Mouse (Mus musculus): Measurements from ENCODE around the gene Katnal1. TPM values are rescaled to one million over a fixed set of nuclear protein-coding genes. Genes with fewer than 3 reads are reported as not detected.

The Katnal1 gene
- total and polyA plus RNA-seq, 2 experiments from 2014 or later, result 8.4 to 21.1 TPM

DNA sequence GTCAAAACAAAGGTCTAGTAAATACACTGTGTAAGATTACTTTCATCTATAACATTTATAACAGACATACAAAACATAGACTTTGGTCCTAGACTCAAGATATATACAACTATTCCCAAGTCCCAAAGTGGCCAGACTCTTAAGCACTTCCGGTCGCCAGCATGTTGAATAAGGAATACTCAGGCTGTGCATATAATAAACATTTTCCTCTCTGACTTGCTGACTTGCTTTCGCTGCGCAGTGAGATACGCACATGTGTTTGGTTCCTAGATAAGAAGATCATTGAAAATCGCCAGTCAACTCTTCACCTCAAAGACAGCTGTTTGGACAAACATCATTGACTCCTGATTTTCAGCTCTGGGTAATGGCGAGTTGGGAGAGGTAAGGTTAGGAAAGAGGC lies 61.9 kb downstream of the Katnal1 start:
- peaks cover 5% of the 10 kb centered on the region; the same call in 1 of the 2 replicates for H3K36me3 ChIP-seq (replicated peaks; ENCODE audit: control insufficient read depth, insufficient read depth, low read length)
- no peak overlapping the region for H3K4me3 ChIP-seq (ENCODE audit: low read depth, low read length)
- no peaks in the 10 kb centered on the region for H3K27me3 ChIP-seq (ENCODE audit: control insufficient read depth, insufficient read depth, low read length)
- WGBS, result 68% methylated on average over 7 of the region's 7 CpGs
- no peaks in the 10 kb centered on the region for H3K9me3 ChIP-seq (replicated peaks; ENCODE audit: control insufficient read depth, low read length)
- H3K4me2 ChIP-seq (ENCODE audit: low read depth, low read length), result no peak overlapping the region
- ATAC-seq (ENCODE audit: insufficient read depth, low read depth) (no peak), DNase-seq (ENCODE audit: low spot score) (no peak)
- no peak overlapping the region for H3K9ac ChIP-seq (replicated peaks; ENCODE audit: low read depth, low read length)
- H3K4me1 ChIP-seq (ENCODE audit: control insufficient read depth, insufficient read depth), result no peaks in the 10 kb centered on the region
- no peak for TF ChIP-seq EP300 (IDR thresholded peaks at IDR 0.05; ENCODE audit: low read depth)
- H3K27ac ChIP-seq (ENCODE audit: low read depth), result no peak overlapping the region

GRCm38 (mm10) chr5:148866571-148866970 lies 62.5 kb downstream of the Katnal1 start:
- ATAC-seq (ENCODE audit: insufficient read depth, low read depth) (no peak), DNase-seq (ENCODE audit: low spot score) (no peak)
- no peaks in the 10 kb centered on the region for H3K9me3 ChIP-seq (replicated peaks; ENCODE audit: control insufficient read depth, low read length)
- no peak overlapping the region for H3K4me3 ChIP-seq (ENCODE audit: low read depth, low read length)
- TF ChIP-seq CTCF (IDR thresholded peaks at IDR 0.05; ENCODE audit: low read depth) (no peak), EP300 (IDR thresholded peaks at IDR 0.05; ENCODE audit: low read depth) (no peak)
- no peaks in the 10 kb centered on the region for H3K4me1 ChIP-seq (ENCODE audit: control insufficient read depth, insufficient read depth)
- no peaks in the 10 kb centered on the region for H3K27me3 ChIP-seq (ENCODE audit: control insufficient read depth, insufficient read depth, low read length)
- WGBS, result 55% methylated on average over 10 of the region's 10 CpGs
- H3K36me3 ChIP-seq (replicated peaks; ENCODE audit: control insufficient read depth, insufficient read depth, low read length), result no peaks in the 10 kb centered on the region
- no peak overlapping the region for H3K4me2 ChIP-seq (ENCODE audit: low read depth, low read length)
- H3K9ac ChIP-seq (replicated peaks; ENCODE audit: low read depth, low read length), result no peak overlapping the region
- H3K27ac ChIP-seq (ENCODE audit: low read depth), result no peak overlapping the region

- no peak overlapping the region for H3K4me3 ChIP-seq (ENCODE audit: low read depth, low read length)
- no peak overlapping the region for H3K4me2 ChIP-seq (ENCODE audit: low read depth, low read length)
- no peaks in the 10 kb centered on the region for H3K4me1 ChIP-seq (ENCODE audit: control insufficient read depth, insufficient read depth)
- H3K27me3 ChIP-seq (ENCODE audit: control insufficient read depth, insufficient read depth, low read length), result no peaks in the 10 kb centered on the region
- no peak for TF ChIP-seq EP300 (IDR thresholded peaks at IDR 0.05; ENCODE audit: low read depth)
- TF ChIP-seq CTCF (IDR thresholded peaks at IDR 0.05; ENCODE audit: low read depth), result no peak
- no peaks in the 10 kb centered on the region for H3K9me3 ChIP-seq (replicated peaks; ENCODE audit: control insufficient read depth, low read length)
- no peak overlapping the region for H3K9ac ChIP-seq (replicated peaks; ENCODE audit: low read depth, low read length)
- DNase-seq (ENCODE audit: low spot score) (no peak), ATAC-seq (ENCODE audit: insufficient read depth, low read depth) (no peak)
- no peak overlapping the region for H3K27ac ChIP-seq (ENCODE audit: low read depth)
- H3K36me3 ChIP-seq (replicated peaks; ENCODE audit: control insufficient read depth, insufficient read depth, low read length), result no peaks in the 10 kb centered on the region
- WGBS, result 72% methylated on average over 6 of the region's 6 CpGs
Measured at GRCm38 (mm10) chr5:148863409-148863808, 65.7 kb downstream of the Katnal1 start.

GRCm38 (mm10) chr5:148862853-148863252 lies 66.3 kb downstream of the Katnal1 start:
- DNase-seq (ENCODE audit: low spot score) (no peak), ATAC-seq (ENCODE audit: insufficient read depth, low read depth) (no peak)
- Histone ChIP-seq H3K36me3 (replicated peaks; ENCODE audit: control insufficient read depth, insufficient read depth, low read length) (no peaks in the 10 kb centered on the region), H3K9me3 (replicated peaks; ENCODE audit: control insufficient read depth, low read length) (no peaks in the 10 kb centered on the region), H3K27me3 (ENCODE audit: control insufficient read depth, insufficient read depth, low read length) (no peaks in the 10 kb centered on the region), H3K4me2 (ENCODE audit: low read depth, low read length) (no peak overlapping the region), H3K9ac (replicated peaks; ENCODE audit: low read depth, low read length) (no peak overlapping the region), H3K4me1 (ENCODE audit: control insufficient read depth, insufficient read depth) (no peaks in the 10 kb centered on the region), H3K4me3 (ENCODE audit: low read depth, low read length) (no peak overlapping the region), H3K27ac (ENCODE audit: low read depth) (no peak overlapping the region)
- TF ChIP-seq CTCF (IDR thresholded peaks at IDR 0.05; ENCODE audit: low read depth), result no peak
- no peak for TF ChIP-seq EP300 (IDR thresholded peaks at IDR 0.05; ENCODE audit: low read depth)
- WGBS, result 81% methylated on average over 10 of the region's 10 CpGs

- ATAC-seq (ENCODE audit: insufficient read depth, low read depth) (no peak), DNase-seq (ENCODE audit: low spot score) (no peak)
- 31% methylated on average over 8 of the region's 8 CpGs for WGBS
- Histone ChIP-seq H3K36me3 (replicated peaks; ENCODE audit: control insufficient read depth, insufficient read depth, low read length) (no peaks in the 10 kb centered on the region), H3K27ac (ENCODE audit: low read depth) (no peak overlapping the region), H3K4me3 (ENCODE audit: low read depth, low read length) (no peak overlapping the region), H3K27me3 (ENCODE audit: control insufficient read depth, insufficient read depth, low read length) (no peaks in the 10 kb centered on the region), H3K9ac (replicated peaks; ENCODE audit: low read depth, low read length) (no peak overlapping the region), H3K4me1 (ENCODE audit: control insufficient read depth, insufficient read depth) (no peaks in the 10 kb centered on the region), H3K9me3 (replicated peaks; ENCODE audit: control insufficient read depth, low read length) (no peaks in the 10 kb centered on the region), H3K4me2 (ENCODE audit: low read depth, low read length) (no peak overlapping the region)
- TF ChIP-seq EP300 (IDR thresholded peaks at IDR 0.05; ENCODE audit: low read depth), result no peak
- TF ChIP-seq CTCF (IDR thresholded peaks at IDR 0.05; ENCODE audit: low read depth), result no peak
Measured at GRCm38 (mm10) chr5:148862136-148862535, 67.0 kb downstream of the Katnal1 start.

DNA sequence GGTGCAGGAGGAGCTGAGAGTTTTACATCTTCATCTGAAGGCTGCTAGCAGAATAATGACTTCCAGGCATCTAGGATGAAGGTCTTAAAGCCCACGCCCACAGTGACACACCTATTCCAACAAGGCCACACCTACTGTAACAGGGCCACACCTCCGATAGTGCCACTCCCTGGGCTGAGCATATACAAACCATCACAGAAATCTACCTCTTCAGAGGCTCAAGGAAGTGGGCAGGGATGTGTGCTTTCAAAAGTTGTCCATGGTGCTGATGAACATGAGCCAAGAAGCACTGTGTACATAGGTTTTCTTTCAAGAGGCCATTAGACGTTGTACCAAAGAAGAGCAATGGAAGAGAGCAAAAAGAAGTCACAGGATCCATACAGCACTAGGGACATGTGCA lies 71.6 kb downstream of the Katnal1 start:
- no peaks in the 10 kb centered on the region for H3K36me3 ChIP-seq (replicated peaks; ENCODE audit: control insufficient read depth, insufficient read depth, low read length)
- no peak overlapping the region for H3K4me3 ChIP-seq (ENCODE audit: low read depth, low read length)
- no peak for TF ChIP-seq EP300 (IDR thresholded peaks at IDR 0.05; ENCODE audit: low read depth)
- TF ChIP-seq CTCF (IDR thresholded peaks at IDR 0.05; ENCODE audit: low read depth), result no peak
- H3K9ac ChIP-seq (replicated peaks; ENCODE audit: low read depth, low read length), result no peak overlapping the region
- no peaks in the 10 kb centered on the region for H3K9me3 ChIP-seq (replicated peaks; ENCODE audit: control insufficient read depth, low read length)
- 64% methylated on average over 3 of the region's 3 CpGs for WGBS
- no peak overlapping the region for H3K27ac ChIP-seq (ENCODE audit: low read depth)
- no peaks in the 10 kb centered on the region for H3K4me1 ChIP-seq (ENCODE audit: control insufficient read depth, insufficient read depth)
- no peak for DNase-seq (ENCODE audit: low spot score)
- no peak overlapping the region for H3K4me2 ChIP-seq (ENCODE audit: low read depth, low read length)
- no peaks in the 10 kb centered on the region for H3K27me3 ChIP-seq (ENCODE audit: control insufficient read depth, insufficient read depth, low read length)
- ATAC-seq (ENCODE audit: insufficient read depth, low read depth), result no peak

All from heart, postnatal 0 days (tissue).